Mouse (Mus musculus) liver, embryonic 12.5 days (tissue): ENCODE data around the gene 4931422A03Rik. TPM values are rescaled to one million over a fixed set of nuclear protein-coding genes. Genes with fewer than 3 reads are reported as not detected.
"Not testable (repeated sequence)": the region's sequence is repeated elsewhere in the genome, so short reads cannot be mapped to it uniquely, and the experiment has no call there.

Experiments
- ATAC-seq: fragments of 200-750 bp; cut with Nextera tagmentation; 2 replicates; pipeline ENCODE4 v1.8.0; 2017; ENCODE audit warnings: moderate number of reproducible peaks, mild to moderate bottlenecking, moderate library complexity
- H3K27ac ChIP-seq: fragments of 300-500 bp; sonication (generic); 2 replicates; pipeline ENCODE4 v1.5.1; 2016; ENCODE audit warnings: mild to moderate bottlenecking
- H3K27me3 ChIP-seq: fragments of 300-500 bp; sonication (generic); replicated peaks from 2 replicates; pipeline ENCODE4 v1.6.1; 2016; ENCODE audit warnings: mild to moderate bottlenecking, moderate library complexity
- H3K36me3 ChIP-seq: fragments of 300-500 bp; sonication (generic); 2 replicates; pipeline ENCODE4 v1.6.1; 2016; ENCODE audit warnings: mild to moderate bottlenecking, moderate library complexity
- H3K4me1 ChIP-seq: fragments of 300-500 bp; sonication (generic); 2 replicates; pipeline ENCODE4 v1.6.1; 2016
- H3K4me2 ChIP-seq: fragments of 300-500 bp; sonication (generic); 2 replicates; pipeline ENCODE4 v1.6.1; 2016; ENCODE audit warnings: mild to moderate bottlenecking, moderate library complexity
- H3K4me3 ChIP-seq: fragments of 300-500 bp; sonication (generic); 2 replicates; pipeline ENCODE4 v1.5.1; 2016; ENCODE audit warnings: mild to moderate bottlenecking, moderate library complexity
- H3K9ac ChIP-seq: fragments of 300-500 bp; sonication (generic); 2 replicates; pipeline ENCODE4 v1.6.1; 2016; ENCODE audit warnings: mild to moderate bottlenecking, moderate library complexity
- H3K9me3 ChIP-seq: fragments of 300-500 bp; sonication (generic); replicated peaks from 2 replicates; pipeline ENCODE4 v1.6.1; 2016; ENCODE audit warnings: mild to moderate bottlenecking, moderate library complexity
- WGBS: fragments of 180-500 bp; shearing (Covaris S2); methylation state at CpG from one replicate; pipeline ENCODE4 v1.1.7; 2016; ENCODE audit not compliant: insufficient replicate concordance; 5-methylcytosine and 5-hydroxymethylcytosine counted together
- polyA plus RNA-seq: library from polyadenylated mRNA; unstranded; fragments of >200 nt; fragmentation: Nextera tagmentation; extraction: Ambion mirVana; gene quantifications from 2 replicates; pipeline ENCODE4 v1.2.1, GENCODE M21; 2016

The 4931422A03Rik gene
- polyA plus RNA-seq, 1 experiment from 2014 or later, result 2.4 TPM

DNA sequence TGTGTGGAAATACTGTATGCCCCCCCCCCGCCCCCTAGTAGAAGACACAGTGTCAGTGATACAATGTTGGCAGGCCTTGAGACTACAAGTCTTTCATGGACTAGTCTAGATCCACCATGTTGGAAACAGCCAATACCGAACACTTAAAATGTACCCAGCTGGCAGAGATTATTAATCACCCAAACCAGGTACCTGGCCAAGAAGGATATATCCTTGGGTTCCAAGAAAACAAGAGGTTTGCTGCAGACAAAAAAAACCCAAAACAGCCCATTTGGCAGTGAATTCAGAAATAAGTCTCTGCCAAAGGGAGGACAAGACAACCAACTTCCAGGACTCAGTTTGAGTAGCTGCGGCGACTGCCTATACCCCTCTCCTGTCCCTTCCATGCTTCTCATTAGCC, 3.5 kb downstream of the 4931422A03Rik start:
- H3K9me3 ChIP-seq, result no peaks in the 10 kb centered on the region
- no peak for ATAC-seq
- H3K27ac ChIP-seq, result no peak overlapping the region
- no peak overlapping the region for H3K4me2 ChIP-seq
- no peak overlapping the region for H3K9ac ChIP-seq
- H3K4me3 ChIP-seq, result no peak overlapping the region
- H3K36me3 ChIP-seq, result no peaks in the 10 kb centered on the region
- 0 out of 2 replicates have a peak, but pooled peaks cover 3% of the 10 kb centered on the region for H3K27me3 ChIP-seq
- H3K4me1 ChIP-seq, result peaks cover 19% of the 10 kb centered on the region
- WGBS, result 82% methylated on average over 4 of the region's 4 CpGs

DNA sequence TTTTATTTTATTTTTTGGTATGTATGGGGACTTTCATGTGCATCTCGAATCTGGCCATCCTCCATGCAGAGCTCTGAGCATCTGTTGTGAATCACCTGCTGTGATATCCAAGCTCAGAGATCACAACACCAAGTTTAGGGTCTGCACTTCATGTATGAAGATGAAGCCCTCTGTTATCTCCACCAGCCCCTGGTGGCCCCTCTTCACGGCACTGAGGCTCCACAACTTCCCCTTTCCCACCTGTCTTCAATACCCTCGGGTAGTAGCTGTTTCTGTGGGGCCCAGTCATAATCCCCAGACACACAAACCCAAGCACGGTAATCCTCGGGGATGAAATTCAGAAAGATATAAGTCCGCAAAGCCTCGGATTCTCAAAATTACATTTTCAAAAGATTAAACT, 5.1 kb downstream of the 4931422A03Rik start:
- WGBS, result 63% methylated on average over 7 of the region's 7 CpGs
- Histone ChIP-seq H3K27ac (no peak overlapping the region), H3K4me3 (no peak overlapping the region), H3K27me3 (peaks cover 3% of the 10 kb centered on the region; the same call in 1 of the 2 replicates), H3K9ac (no peak overlapping the region), H3K36me3 (no peaks in the 10 kb centered on the region), H3K4me1 (peaks cover 7% of the 10 kb centered on the region), H3K9me3 (no peaks in the 10 kb centered on the region), H3K4me2 (no peak overlapping the region)
- no peak for ATAC-seq

DNA sequence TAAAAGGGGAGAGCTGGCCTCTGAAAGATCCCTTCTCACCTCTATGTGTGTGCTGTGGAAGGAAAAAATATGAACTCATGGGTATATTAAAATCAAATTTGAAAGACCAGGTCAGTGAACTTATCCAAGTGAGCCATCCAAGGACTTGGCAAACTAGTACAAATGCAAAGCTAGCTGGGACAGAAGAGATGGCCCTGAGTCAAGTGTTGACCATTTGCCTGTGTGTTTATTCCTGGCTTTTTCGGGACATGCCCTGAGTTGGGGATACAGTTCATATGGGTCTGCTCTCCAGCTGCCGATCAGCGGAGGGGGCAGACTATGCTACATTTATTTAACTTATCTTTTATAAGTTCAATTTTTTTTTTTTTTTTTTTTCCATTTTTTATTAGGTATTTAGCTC, 19.3 kb downstream of the 4931422A03Rik start:
- H3K4me2 ChIP-seq, H3K4me3 ChIP-seq, H3K9me3 ChIP-seq, H3K36me3 ChIP-seq, H3K9ac ChIP-seq, H3K4me1 ChIP-seq, ATAC-seq, H3K27ac ChIP-seq: not testable (repeated sequence)
- WGBS, result 84% methylated on average over 3 of the region's 3 CpGs
- peaks cover 23% of the 10 kb centered on the region for H3K27me3 ChIP-seq

DNA sequence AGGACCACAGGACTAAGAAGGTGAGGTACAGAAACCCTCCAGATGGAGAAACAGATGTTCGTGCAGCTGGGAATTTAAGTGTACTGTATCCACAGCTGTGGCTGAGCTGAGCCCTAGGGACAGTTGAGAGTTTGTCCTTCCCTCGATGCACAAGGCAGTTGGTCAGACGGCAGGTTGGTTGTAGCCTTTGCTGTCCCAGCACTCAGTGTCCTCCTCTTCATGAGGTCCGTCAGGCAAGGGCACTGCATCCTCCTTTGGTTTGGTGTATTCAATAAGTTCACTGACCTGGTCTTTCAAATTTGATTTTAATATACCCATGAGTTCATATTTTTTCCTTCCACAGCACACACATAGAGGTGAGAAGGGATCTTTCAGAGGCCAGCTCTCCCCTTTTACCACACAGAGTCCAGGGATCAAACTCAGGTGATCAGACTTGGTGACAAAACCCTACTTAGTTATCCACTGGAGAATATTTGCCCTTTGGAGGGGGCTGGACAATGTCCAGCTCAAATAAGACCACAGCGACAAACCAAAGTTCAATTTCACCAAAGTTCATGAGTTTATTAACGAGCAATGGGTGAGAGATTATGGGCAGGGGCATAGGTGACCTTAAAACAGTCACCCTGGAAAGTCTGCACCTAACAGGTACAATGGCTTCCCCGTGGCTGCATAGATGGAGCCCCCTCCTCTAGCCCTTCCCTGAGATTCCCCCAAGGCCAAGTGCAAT, 20.2 kb downstream of the 4931422A03Rik start:
- Histone ChIP-seq H3K9ac (no peak overlapping the region), H3K4me2 (no peak overlapping the region), H3K36me3 (no peaks in the 10 kb centered on the region), H3K27ac (no peak overlapping the region), H3K4me3 (no peak overlapping the region), H3K27me3 (peaks cover 32% of the 10 kb centered on the region), H3K9me3 (no peaks in the 10 kb centered on the region), H3K4me1 (no peaks in the 10 kb centered on the region)
- 73% methylated on average over 7 of the region's 7 CpGs for WGBS
- no peak for ATAC-seq

DNA sequence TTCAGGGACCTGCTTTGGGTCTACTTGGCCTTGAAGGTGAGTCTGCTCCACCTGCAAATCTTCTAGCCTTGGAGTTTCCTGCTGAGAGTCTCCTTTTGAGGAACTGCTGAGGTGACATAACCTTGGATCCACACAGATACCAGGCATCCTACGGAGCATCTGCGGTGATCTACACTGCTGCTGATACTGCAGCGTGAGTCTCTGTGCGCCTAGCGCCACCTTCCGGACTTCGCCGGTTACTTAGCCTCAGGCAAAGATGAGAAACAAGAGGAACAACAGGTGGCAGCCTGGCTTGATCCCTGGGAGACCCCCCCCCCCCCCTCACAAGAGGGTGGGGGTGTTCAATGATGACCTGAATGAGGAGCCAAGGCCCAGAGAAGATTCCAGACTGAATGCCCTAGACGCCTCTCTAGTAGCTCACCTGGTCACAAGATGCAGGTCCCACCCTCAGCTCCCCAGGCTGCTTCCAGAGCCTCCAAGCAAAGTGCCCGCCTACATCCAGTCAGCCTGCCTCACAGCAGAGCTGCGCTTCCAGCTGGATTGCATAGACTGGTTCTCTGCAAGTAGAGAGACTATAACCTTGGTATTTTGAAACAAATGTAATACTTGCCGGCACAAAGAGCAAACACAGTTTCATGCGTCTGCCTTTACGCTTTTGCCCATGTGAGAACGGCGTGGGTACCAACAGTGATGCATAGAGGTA, 25.3 kb downstream of the 4931422A03Rik start:
- no peak for ATAC-seq
- no peaks in the 10 kb centered on the region for H3K4me1 ChIP-seq

GRCm38 (mm10) chr2:104001861-104002260, 26.3 kb downstream of the 4931422A03Rik start:
- no peak overlapping the region for H3K27ac ChIP-seq
- H3K4me3 ChIP-seq, result no peak overlapping the region
- no peak overlapping the region for H3K9ac ChIP-seq
- H3K9me3 ChIP-seq, result no peaks in the 10 kb centered on the region
- no peaks in the 10 kb centered on the region for H3K4me1 ChIP-seq
- 62% methylated on average over 4 of the region's 4 CpGs for WGBS
- ATAC-seq, result no peak
- H3K4me2 ChIP-seq, result no peak overlapping the region
- H3K36me3 ChIP-seq, result no peaks in the 10 kb centered on the region
- H3K27me3 ChIP-seq, result peaks cover 28% of the 10 kb centered on the region

More for the DNA sequence above, 25.3 kb downstream of the 4931422A03Rik start:
- Histone ChIP-seq H3K9me3 (no peaks in the 10 kb centered on the region), H3K27ac (no peak overlapping the region), H3K4me2 (no peak overlapping the region), H3K9ac (no peak overlapping the region), H3K27me3 (peaks cover 37% of the 10 kb centered on the region), H3K36me3 (no peaks in the 10 kb centered on the region), H3K4me3 (no peak overlapping the region)
- whole genome bisulfite sequencing, result 28% methylated on average over 16 of the region's 16 CpGs

- Histone ChIP-seq H3K27ac (no peak overlapping the region), H3K36me3 (no peaks in the 10 kb centered on the region), H3K27me3 (peaks cover 24% of the 10 kb centered on the region), H3K4me3 (no peak overlapping the region), H3K9ac (no peak overlapping the region), H3K4me1 (no peaks in the 10 kb centered on the region), H3K4me2 (no peak overlapping the region), H3K9me3 (no peaks in the 10 kb centered on the region)
- no peak for ATAC-seq
- WGBS, result 12% methylated on average over 2 of the region's 2 CpGs
These were observed 27.1 kb downstream of the 4931422A03Rik start for GRCm38 (mm10) chr2:104001076-104001475.

GRCm38 (mm10) chr2:103992618-103993332, 35.4 kb downstream of the 4931422A03Rik start:
- ATAC-seq, result no peak
- no peak overlapping the region for H3K4me3 ChIP-seq

GRCm38 (mm10) chr2:103992162-103992561, 36.0 kb downstream of the 4931422A03Rik start:
- Histone ChIP-seq H3K9ac (no peak overlapping the region), H3K9me3 (no peaks in the 10 kb centered on the region), H3K36me3 (no peaks in the 10 kb centered on the region), H3K4me3 (no peak overlapping the region), H3K27ac (no peak overlapping the region), H3K4me1 (peaks cover 9% of the 10 kb centered on the region), H3K4me2 (no peak overlapping the region), H3K27me3 (peaks cover 12% of the 10 kb centered on the region; the same call in 1 of the 2 replicates)
- WGBS, result 78% methylated on average over 9 of the region's 9 CpGs
- ATAC-seq, result no peak

More at GRCm38 (mm10) chr2:103992618-103993332, 35.4 kb downstream of the 4931422A03Rik start:
- no peaks in the 10 kb centered on the region for H3K9me3 ChIP-seq
- peaks cover 12% of the 10 kb centered on the region; the same call in 1 of the 2 replicates for H3K27me3 ChIP-seq
- WGBS, result 58% methylated on average over 17 of the region's 17 CpGs
- H3K9ac ChIP-seq, result no peak overlapping the region
- H3K4me2 ChIP-seq, result no peak overlapping the region
- H3K36me3 ChIP-seq, result no peaks in the 10 kb centered on the region
- H3K4me1 ChIP-seq, result peaks cover 3% of the 10 kb centered on the region
- H3K27ac ChIP-seq, result no peak overlapping the region

- no peak overlapping the region for H3K27ac ChIP-seq
- H3K4me2 ChIP-seq, result no peak overlapping the region
- no peak for ATAC-seq
- no peaks in the 10 kb centered on the region for H3K36me3 ChIP-seq
- H3K27me3 ChIP-seq, result peaks cover 12% of the 10 kb centered on the region; the same call in 1 of the 2 replicates
- H3K4me1 ChIP-seq, result peaks cover 17% of the 10 kb centered on the region
- H3K9me3 ChIP-seq, result no peaks in the 10 kb centered on the region
- H3K4me3 ChIP-seq, result no peak overlapping the region
- no peak overlapping the region for H3K9ac ChIP-seq
These were observed 36.9 kb downstream of the 4931422A03Rik start for GRCm38 (mm10) chr2:103991303-103991702.

GRCm38 (mm10) chr2:103989724-103990123, 38.4 kb downstream of the 4931422A03Rik start:
- H3K4me1 ChIP-seq, result peaks cover 20% of the 10 kb centered on the region
- H3K4me2 ChIP-seq, result no peak overlapping the region
- ATAC-seq, result no peak
- H3K27me3 ChIP-seq, result peaks cover 12% of the 10 kb centered on the region; the same call in 1 of the 2 replicates
- WGBS, result 78% methylated on average over 6 of the region's 6 CpGs
- no peaks in the 10 kb centered on the region for H3K9me3 ChIP-seq
- no peak overlapping the region for H3K9ac ChIP-seq
- no peak overlapping the region for H3K4me3 ChIP-seq
- H3K27ac ChIP-seq, result no peak overlapping the region
- no peaks in the 10 kb centered on the region for H3K36me3 ChIP-seq

- Histone ChIP-seq H3K4me1 (peaks cover 31% of the 10 kb centered on the region), H3K36me3 (peaks cover 21% of the 10 kb centered on the region), H3K4me2 (peak overlapping the region; percentile 21; the same call in 1 of the 2 replicates)
- not testable (repeated sequence) for H3K9ac ChIP-seq, H3K4me3 ChIP-seq, H3K27ac ChIP-seq, H3K9me3 ChIP-seq, ATAC-seq, H3K27me3 ChIP-seq
- 45% methylated on average over 8 of the region's 8 CpGs for WGBS
These were observed 40.6 kb downstream of the 4931422A03Rik start for GRCm38 (mm10) chr2:103987595-103987994.
